Mouse (Mus musculus) kidney, adult 10 weeks (tissue): ENCODE data around the gene Cyp2j5. TPM values are rescaled to one million over a fixed set of nuclear protein-coding genes. Genes with fewer than 3 reads are reported as not detected.

ENCODE experiments used
- polyA plus RNA-seq: library from polyadenylated mRNA; stranded (reverse); fragments of 350-450 nt; fragmentation: Illumina TruSeq; extraction: RNeasy Lipid Tissue Mini Kit (QIAGEN cat#74804); gene quantifications from one replicate; pipeline ENCODE4 v1.2.3, GENCODE M21; 2014; ENCODE audit warnings: low read depth, low replicate concordance

Cyp2j5 gene
- 2,630 TPM for polyA plus RNA-seq

GRCm38 (mm10) chr4:96663991-96664390 is at the start of gene Cyp2j5:
Cyp2j5 (minus strand) TSS chr4:96664154.

GRCm38 (mm10) chr4:96590911-96591790 is 72.8 kb downstream of the Cyp2j5 start, which contains the start of gene Cyp2j9:
Cyp2j9 (minus strand) TSS chr4:96591578.

Other genes with a start within 250 kb of the Cyp2j5 start
- 0.89 TPM for gene Cyp2j8, start 156.8 kb downstream of the Cyp2j5 start, polyA plus RNA-seq
- gene Cyp2j6, start 110.5 kb downstream of the Cyp2j5 start, polyA plus RNA-seq = 75.6 TPM
- 14.0 TPM for gene Cyp2j9, start 72.6 kb downstream of the Cyp2j5 start, polyA plus RNA-seq
- not detected for gene Gm12695, start 121.0 kb upstream of the Cyp2j5 start, polyA plus RNA-seq